Mouse (Mus musculus) granulocyte monocyte progenitor cell, adult 5-6 weeks (primary cell): ENCODE results near the gene Olfr330. TPM values are rescaled to one million over a fixed set of nuclear protein-coding genes. Genes with fewer than 3 reads are reported as not detected.
"Not testable (repeated sequence)": the region's sequence is repeated elsewhere in the genome, so short reads cannot be mapped to it uniquely, and the experiment has no call there.

Experiments
- ATAC-seq: replicated peaks from 2 replicates; pipeline ENCODE4 v1.8.0; 2016; ENCODE audit warnings: mild to moderate bottlenecking, moderate TSS enrichment, inconsistent platforms; ENCODE audit not compliant: poor library complexity, severe bottlenecking
- total RNA-seq, 2 experiments: library from RNA; stranded (forward) in 1 of 2; stranded (reverse) in 1 of 2; fragments of 200-712, 200-1000 nt in 1 of 2; fragments of >200 nt in 1 of 2; fragmentation: Nextera tagmentation in 1 of 2; gene quantifications; 2 replicates each; pipeline ENCODE4 v1.2.3; 2014 to 2017

The Olfr330 gene
- not detected in 2 replicates for total RNA-seq (2014; fragmentation: Nextera tagmentation)
- not detected in 2 replicates for total RNA-seq (2017)

- ATAC-seq: not testable (repeated sequence)
Observed at GRCm38 (mm10) chr11:58534736-58535135, at the start of gene Olfr330. Gene Olfr330 (minus strand): TSS chr11:58534836.

- ATAC-seq: no peak
Observed at GRCm38 (mm10) chr11:58578636-58579035, 44.0 kb upstream of the Olfr330 start.

- no peak for ATAC-seq
Observed at GRCm38 (mm10) chr11:58577430-58577829, 42.8 kb upstream of the Olfr330 start, which contains the start of gene Olfr325. Gene Olfr325 (plus strand): TSS chr11:58577730.

GRCm38 (mm10) chr11:58570405-58570804 lies 35.8 kb upstream of the Olfr330 start, which contains the start of gene Olfr224:
Gene Olfr224 (minus strand): TSS chr11:58570553.
- no peak for ATAC-seq

GRCm38 (mm10) chr11:58555536-58555935 lies 20.9 kb upstream of the Olfr330 start, which contains the start of gene Olfr328:
Gene Olfr328 (minus strand): TSS chr11:58555636.
- ATAC-seq: no peak

- no peak for ATAC-seq
Observed at GRCm38 (mm10) chr11:58546322-58546721, 11.7 kb upstream of the Olfr330 start, which contains the start of gene Olfr329-ps. Gene Olfr329-ps (minus strand): TSS chr11:58546422.

GRCm38 (mm10) chr11:58519756-58520155 lies 14.9 kb downstream of the Olfr330 start:
- not testable (repeated sequence) for ATAC-seq

GRCm38 (mm10) chr11:58518916-58519315 lies 15.7 kb downstream of the Olfr330 start:
- ATAC-seq: not testable (repeated sequence)

- peak; percentile 44; the same call in 1 of the 2 replicates for ATAC-seq
Observed at GRCm38 (mm10) chr11:58509058-58509457, 25.6 kb downstream of the Olfr330 start.

- not testable (repeated sequence) for ATAC-seq
Observed at GRCm38 (mm10) chr11:58502472-58502871, 32.2 kb downstream of the Olfr330 start, which contains the start of gene Olfr331. Gene Olfr331 (minus strand): TSS chr11:58502572.

- no peak for ATAC-seq
Observed at GRCm38 (mm10) chr11:58499290-58499689, 35.3 kb downstream of the Olfr330 start.

- no peak for ATAC-seq
Observed at GRCm38 (mm10) chr11:58498761-58499160, 35.9 kb downstream of the Olfr330 start.

GRCm38 (mm10) chr11:58492455-58492854 lies 42.2 kb downstream of the Olfr330 start, which contains the start of gene Olfr332:
Gene Olfr332 (minus strand): TSS chr11:58492555.
- ATAC-seq: no peak

Other genes starting within 250 kb of the Olfr330 start
- 35.3 and 35.8 TPM in 2 replicates for gene Zfp692, start 227.8 kb downstream of the Olfr330 start, total RNA-seq (2014; fragmentation: Nextera tagmentation)
- gene Zfp692, start 227.8 kb downstream of the Olfr330 start, total RNA-seq (2017): 22.7 and 27.7 TPM in 2 replicates
- 10.9 and 19.5 TPM in 2 replicates for gene Zfp672, start 204.5 kb downstream of the Olfr330 start, total RNA-seq (2014; fragmentation: Nextera tagmentation)
- gene Zfp672, start 204.5 kb downstream of the Olfr330 start, total RNA-seq (2017): 22.6 and 26.4 TPM in 2 replicates
- 4.5 and 10.7 TPM in 2 replicates for gene Sh3bp5l, start 204.1 kb downstream of the Olfr330 start, total RNA-seq (2014; fragmentation: Nextera tagmentation)
- 10.3 and 17.8 TPM in 2 replicates for gene Sh3bp5l, start 204.1 kb downstream of the Olfr330 start, total RNA-seq (2017)
- not detected in 2 replicates for gene Lypd8, start 155.8 kb downstream of the Olfr330 start, total RNA-seq (2014; fragmentation: Nextera tagmentation)
- gene Lypd8, start 155.8 kb downstream of the Olfr330 start, total RNA-seq (2017): not detected in 2 replicates
- gene 1810065E05Rik, start 113.7 kb downstream of the Olfr330 start, total RNA-seq (2014; fragmentation: Nextera tagmentation): not detected in 2 replicates
- gene 1810065E05Rik, start 113.7 kb downstream of the Olfr330 start, total RNA-seq (2017): not detected in 2 replicates
- not detected in 2 replicates for gene Gm12253, start 102.3 kb downstream of the Olfr330 start, total RNA-seq (2014; fragmentation: Nextera tagmentation)
- gene Gm12253, start 102.3 kb downstream of the Olfr330 start, total RNA-seq (2017): not detected in 2 replicates
- not detected in 2 replicates for gene Lypd9, start 81.9 kb downstream of the Olfr330 start, total RNA-seq (2014; fragmentation: Nextera tagmentation)
- not detected in 2 replicates for gene Lypd9, start 81.9 kb downstream of the Olfr330 start, total RNA-seq (2017)
- not detected in 2 replicates for gene Olfr30, start 72.6 kb downstream of the Olfr330 start, total RNA-seq (2014; fragmentation: Nextera tagmentation)
- not detected in 2 replicates for gene Olfr30, start 72.6 kb downstream of the Olfr330 start, total RNA-seq (2017)
- gene Olfr332, start 42.3 kb downstream of the Olfr330 start, total RNA-seq (2014; fragmentation: Nextera tagmentation): not detected in 2 replicates
- not detected in 2 replicates for gene Olfr332, start 42.3 kb downstream of the Olfr330 start, total RNA-seq (2017)
- not detected in 2 replicates for gene Olfr331, start 32.3 kb downstream of the Olfr330 start, total RNA-seq (2014; fragmentation: Nextera tagmentation)
- not detected in 2 replicates for gene Olfr331, start 32.3 kb downstream of the Olfr330 start, total RNA-seq (2017)
- gene Olfr329-ps, start 11.6 kb upstream of the Olfr330 start, total RNA-seq (2014; fragmentation: Nextera tagmentation): not detected in 2 replicates
- not detected in 2 replicates for gene Olfr329-ps, start 11.6 kb upstream of the Olfr330 start, total RNA-seq (2017)
- not detected in 2 replicates for gene Olfr328, start 20.8 kb upstream of the Olfr330 start, total RNA-seq (2014; fragmentation: Nextera tagmentation)
- gene Olfr328, start 20.8 kb upstream of the Olfr330 start, total RNA-seq (2017): not detected in 2 replicates
- gene Olfr224, start 35.7 kb upstream of the Olfr330 start, total RNA-seq (2014; fragmentation: Nextera tagmentation): not detected in 2 replicates
- gene Olfr224, start 35.7 kb upstream of the Olfr330 start, total RNA-seq (2017): not detected in 2 replicates
- gene Olfr325, start 42.9 kb upstream of the Olfr330 start, total RNA-seq (2014; fragmentation: Nextera tagmentation): not detected in 2 replicates
- gene Olfr325, start 42.9 kb upstream of the Olfr330 start, total RNA-seq (2017): not detected in 2 replicates
- not detected in 2 replicates for gene Olfr324, start 60.3 kb upstream of the Olfr330 start, total RNA-seq (2014; fragmentation: Nextera tagmentation)
- gene Olfr324, start 60.3 kb upstream of the Olfr330 start, total RNA-seq (2017): not detected in 2 replicates
- not detected in 2 replicates for gene 2210407C18Rik, start 81.2 kb upstream of the Olfr330 start, total RNA-seq (2014; fragmentation: Nextera tagmentation)
- gene 2210407C18Rik, start 81.2 kb upstream of the Olfr330 start, total RNA-seq (2017): not detected in 2 replicates
- gene Olfr323, start 95.7 kb upstream of the Olfr330 start, total RNA-seq (2014; fragmentation: Nextera tagmentation): not detected in 2 replicates
- gene Olfr323, start 95.7 kb upstream of the Olfr330 start, total RNA-seq (2017): not detected in 2 replicates
- 1.4 and 1.6 TPM in 2 replicates for gene Trim58, start 105.6 kb upstream of the Olfr330 start, total RNA-seq (2014; fragmentation: Nextera tagmentation)
- 0.31 and 0.56 TPM in 2 replicates for gene Trim58, start 105.6 kb upstream of the Olfr330 start, total RNA-seq (2017)
- gene Olfr322, start 123.9 kb upstream of the Olfr330 start, total RNA-seq (2014; fragmentation: Nextera tagmentation): not detected in 2 replicates
- not detected in 2 replicates for gene Olfr322, start 123.9 kb upstream of the Olfr330 start, total RNA-seq (2017)
- gene Olfr320, start 146.3 kb upstream of the Olfr330 start, total RNA-seq (2014; fragmentation: Nextera tagmentation): not detected in 2 replicates
- gene Olfr320, start 146.3 kb upstream of the Olfr330 start, total RNA-seq (2017): not detected in 2 replicates
- not detected in 2 replicates for gene Olfr319, start 164.3 kb upstream of the Olfr330 start, total RNA-seq (2014; fragmentation: Nextera tagmentation)
- gene Olfr319, start 164.3 kb upstream of the Olfr330 start, total RNA-seq (2017): not detected in 2 replicates
- gene Olfr318, start 189.2 kb upstream of the Olfr330 start, total RNA-seq (2014; fragmentation: Nextera tagmentation): not detected in 2 replicates
- not detected in 2 replicates for gene Olfr318, start 189.2 kb upstream of the Olfr330 start, total RNA-seq (2017)
- gene Olfr317, start 204.4 kb upstream of the Olfr330 start, total RNA-seq (2014; fragmentation: Nextera tagmentation): not detected in 2 replicates
- gene Olfr317, start 204.4 kb upstream of the Olfr330 start, total RNA-seq (2017): not detected in 2 replicates
- not detected in 2 replicates for gene Olfr316, start 217.9 kb upstream of the Olfr330 start, total RNA-seq (2014; fragmentation: Nextera tagmentation)
- gene Olfr316, start 217.9 kb upstream of the Olfr330 start, total RNA-seq (2017): not detected in 2 replicates
- not detected in 2 replicates for gene Olfr315, start 238.4 kb upstream of the Olfr330 start, total RNA-seq (2014; fragmentation: Nextera tagmentation)
- not detected in 2 replicates for gene Olfr315, start 238.4 kb upstream of the Olfr330 start, total RNA-seq (2017)
- gene Olfr314, start 248.1 kb upstream of the Olfr330 start, total RNA-seq (2014; fragmentation: Nextera tagmentation): not detected in 2 replicates
- not detected in 2 replicates for gene Olfr314, start 248.1 kb upstream of the Olfr330 start, total RNA-seq (2017)